Mouse (Mus musculus) MEL (cell line): ENCODE measurements at regions not wholly inside any gene's neighbourhood (a gene's known extent, or its start where the extent isn't known, plus 50 kb on each side); places are given as distances from the start of the nearest gene placed in this dataset.

ENCODE experiments used
- DNase-seq: peaks from one replicate; pipeline ENCODE4 v3.0.0; 2011; ENCODE audit warnings: low read depth, low spot score
- H3K27ac ChIP-seq: 2 replicates; pipeline ENCODE4 v1.5.1; 2012; ENCODE audit warnings: low read depth, mild to moderate bottlenecking, control low read depth, low read length, moderate library complexity; ENCODE audit not compliant: control insufficient read depth
- H3K27me3 ChIP-seq, 2 experiments: fragments of 150-350 bp in 1 of 2; sonication (generic) in 1 of 2; 2 replicates each; pipeline ENCODE4 v1.6.1; 2012; ENCODE audit warnings: low read length in 2 of 2, mild to moderate bottlenecking in 2 of 2, improper control_type of control experiment in 1 of 2, moderate library complexity in 1 of 2; ENCODE audit not compliant: insufficient read depth in 2 of 2, control insufficient read depth in 1 of 2
- H3K36me3 ChIP-seq, 2 experiments: 2 replicates each; pipeline ENCODE4 v1.6.1; 2012 to 2014; ENCODE audit warnings: low read length in 2 of 2, improper control_type of control experiment in 1 of 2, inconsistent platforms in 1 of 2, mild to moderate bottlenecking in 1 of 2; ENCODE audit not compliant: insufficient read depth in 2 of 2, control insufficient read depth in 1 of 2
- H3K4me1 ChIP-seq, 2 experiments: fragments of 150-350 bp in 1 of 2; sonication (generic) in 1 of 2; 2 replicates each; pipeline ENCODE4 v1.6.1; 2012; ENCODE audit warnings: low read length in 2 of 2, improper control_type of control experiment in 1 of 2, mild to moderate bottlenecking in 1 of 2; ENCODE audit not compliant: insufficient read depth in 2 of 2, control insufficient read depth in 1 of 2
- H3K4me3 ChIP-seq, 2 experiments: fragments of 150-350 bp in 1 of 2; sonication (generic) in 1 of 2; 2 replicates each; pipeline ENCODE4 v1.5.1; 2012; ENCODE audit warnings: low read depth in 2 of 2, low read length in 2 of 2, mild to moderate bottlenecking in 2 of 2, moderate library complexity in 2 of 2, control low read depth in 1 of 2, improper control_type of control experiment in 1 of 2; ENCODE audit not compliant: control insufficient read depth in 1 of 2, insufficient read depth in 1 of 2
- H3K79me2 ChIP-seq: 2 replicates; pipeline ENCODE4 v1.6.1; 2012; ENCODE audit warnings: mild to moderate bottlenecking, low read length, moderate library complexity; ENCODE audit not compliant: control insufficient read depth, poor library complexity, insufficient read depth
- H3K9ac ChIP-seq: 2 replicates; pipeline ENCODE4 v1.6.1; 2012; ENCODE audit warnings: low read depth, mild to moderate bottlenecking, control low read depth, low read length, moderate library complexity; ENCODE audit not compliant: control insufficient read depth, poor library complexity, severe bottlenecking
- H3K9me3 ChIP-seq: fragments of 150-350 bp; sonication (generic); replicated peaks from 2 replicates; pipeline ENCODE4 v1.6.1; 2012; ENCODE audit warnings: mild to moderate bottlenecking, low read length, improper control_type of control experiment, moderate library complexity; ENCODE audit not compliant: insufficient read depth
- CHD1 ChIP-seq: IDR thresholded peaks from 2 replicates; pipeline ENCODE4 v1.6.1; 2012; ENCODE audit warnings: low read depth, mild to moderate bottlenecking, inconsistent platforms, low read length, improper control_type of control experiment
- CTCF ChIP-seq, 3 experiments: IDR thresholded peaks in 2 of 3; conservative IDR thresholded peaks in 1 of 3; 2 replicates each; pipeline ENCODE4 v1.5.1; 2011 to 2012; ENCODE audit warnings: low read length in 3 of 3, low read depth in 2 of 3, mild to moderate bottlenecking in 2 of 3, improper control_type of control experiment in 1 of 3, inconsistent platforms in 1 of 3, mixed read lengths in 1 of 3, moderate library complexity in 1 of 3; ENCODE audit not compliant: control insufficient read depth in 1 of 3, insufficient read depth in 1 of 3, poor library complexity in 1 of 3, severe bottlenecking in 1 of 3
- E2F4 ChIP-seq: IDR thresholded peaks from 2 replicates; pipeline ENCODE4 v1.6.1; 2011; ENCODE audit warnings: low read depth, low read length, improper control_type of control experiment, borderline replicate concordance
- EP300 ChIP-seq, 2 experiments: IDR thresholded peaks; 2 replicates each; pipeline ENCODE4 v1.6.1; 2011; ENCODE audit warnings: improper control_type of control experiment in 2 of 2, low read length in 2 of 2, low read depth in 1 of 2, mild to moderate bottlenecking in 1 of 2
- GABPA ChIP-seq: IDR thresholded peaks from 2 replicates; pipeline ENCODE4 v1.6.1; 2012; ENCODE audit warnings: low read depth, mild to moderate bottlenecking, inconsistent platforms, low read length, improper control_type of control experiment, moderate library complexity
- GATA1 ChIP-seq: IDR thresholded peaks from 2 replicates; pipeline ENCODE4 v1.6.1; 2011; ENCODE audit warnings: low read depth, low read length, improper control_type of control experiment
- JUND ChIP-seq: IDR thresholded peaks from 2 replicates; pipeline ENCODE4 v1.6.1; 2011; ENCODE audit warnings: low read depth, mild to moderate bottlenecking, improper control_type of control experiment, low read length
- KAT2A ChIP-seq: conservative IDR thresholded peaks from 2 replicates; pipeline ENCODE4 v1.6.1; 2012; ENCODE audit warnings: low read depth, low read length, improper control_type of control experiment, inconsistent platforms
- MAX ChIP-seq: IDR thresholded peaks from 2 replicates; pipeline ENCODE4 v1.6.1; 2011; ENCODE audit warnings: low read length, improper control_type of control experiment
- MXI1 ChIP-seq: IDR thresholded peaks from 2 replicates; pipeline ENCODE4 v1.6.1; 2011; ENCODE audit warnings: mild to moderate bottlenecking, low read depth, low read length, improper control_type of control experiment
- NELFE ChIP-seq: IDR thresholded peaks from 2 replicates; pipeline ENCODE4 v1.6.1; 2011; ENCODE audit warnings: low read depth, low read length, improper control_type of control experiment
- NRF1 ChIP-seq: IDR thresholded peaks from 2 replicates; pipeline ENCODE4 v1.6.1; 2014; ENCODE audit warnings: low read depth, mild to moderate bottlenecking, inconsistent platforms, low read length, improper control_type of control experiment, moderate library complexity; ENCODE audit not compliant: poor library complexity, insufficient read depth, severe bottlenecking
- POLR2A ChIP-seq, 2 experiments: IDR thresholded peaks; 2 replicates each; pipeline ENCODE4 v1.6.1; 2011 to 2012; ENCODE audit warnings: low read length in 2 of 2, mild to moderate bottlenecking in 2 of 2, control low read depth in 1 of 2, improper control_type of control experiment in 1 of 2, low read depth in 1 of 2, moderate library complexity in 1 of 2; ENCODE audit not compliant: control insufficient read depth in 1 of 2, insufficient read depth in 1 of 2, poor library complexity in 1 of 2
- POLR2AphosphoS5 ChIP-seq: IDR thresholded peaks from 2 replicates; pipeline ENCODE4 v1.6.1; 2012; ENCODE audit warnings: low read depth, borderline replicate concordance, mild to moderate bottlenecking, inconsistent platforms, low read length, moderate library complexity, mixed read lengths
- RAD21 ChIP-seq: IDR thresholded peaks from 2 replicates; pipeline ENCODE4 v1.6.1; 2011; ENCODE audit warnings: mild to moderate bottlenecking, low read depth, low read length, improper control_type of control experiment
- TAL1 ChIP-seq: IDR thresholded peaks from 2 replicates; pipeline ENCODE4 v1.6.1; 2012; ENCODE audit warnings: mild to moderate bottlenecking, inconsistent platforms, low read length, moderate library complexity, mixed read lengths
- TCF12 ChIP-seq: IDR thresholded peaks from 2 replicates; pipeline ENCODE4 v1.6.1; 2014; ENCODE audit warnings: low read depth, mild to moderate bottlenecking, inconsistent platforms, low read length, improper control_type of control experiment, moderate library complexity
- UBTF ChIP-seq: IDR thresholded peaks from 2 replicates; pipeline ENCODE4 v1.6.1; 2012; ENCODE audit warnings: low read depth, mild to moderate bottlenecking, inconsistent platforms, low read length, improper control_type of control experiment, moderate library complexity, borderline replicate concordance; ENCODE audit not compliant: insufficient read depth
- USF1 ChIP-seq: IDR thresholded peaks from 2 replicates; pipeline ENCODE4 v1.6.1; 2014; ENCODE audit warnings: low read depth, mild to moderate bottlenecking, inconsistent platforms, low read length, improper control_type of control experiment, moderate library complexity
- ZKSCAN1 ChIP-seq: IDR thresholded peaks from 2 replicates; pipeline ENCODE4 v1.6.1; 2012; ENCODE audit warnings: low read depth, mild to moderate bottlenecking, inconsistent platforms, low read length, improper control_type of control experiment, moderate library complexity
- ZMIZ1 ChIP-seq: IDR thresholded peaks from 2 replicates; pipeline ENCODE4 v1.6.1; 2012; ENCODE audit warnings: low read depth, mild to moderate bottlenecking, inconsistent platforms, low read length, improper control_type of control experiment, moderate library complexity

DNA sequence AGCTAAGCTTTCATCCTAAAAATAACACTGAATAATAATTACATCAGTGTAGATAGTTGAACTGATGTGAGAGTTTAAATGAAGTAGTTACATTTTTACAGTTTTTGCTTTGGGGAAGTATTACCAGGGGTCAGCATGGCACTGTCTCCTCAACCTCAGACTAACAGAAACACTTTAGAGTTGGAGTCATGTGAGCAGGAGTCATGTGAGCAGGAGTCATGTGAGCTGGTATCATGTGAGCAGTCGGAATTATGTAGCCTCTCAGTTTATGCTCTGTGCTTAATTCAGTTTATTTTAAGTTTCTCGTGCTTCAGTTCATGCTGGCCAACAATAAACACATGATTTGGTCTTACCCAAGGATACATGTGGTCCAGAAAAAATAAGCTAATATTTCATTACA is 620.5 kb downstream of the Bckdhb start:
- H3K27ac ChIP-seq: no peak overlapping the region
- no peaks in the 10 kb centered on the region for H3K4me1 ChIP-seq
- no peak overlapping the region for H3K4me3 ChIP-seq
- no peak for DNase-seq
- no peaks in the 10 kb centered on the region for H3K27me3 ChIP-seq
- no peak overlapping the region for H3K9ac ChIP-seq
- H3K79me2 ChIP-seq: no peaks in the 10 kb centered on the region
- H3K36me3 ChIP-seq: no peaks in the 10 kb centered on the region
- TF ChIP-seq NRF1: no peak
- TF ChIP-seq POLR2A (IDR thresholded peaks at IDR 0.05; ENCODE audit: control insufficient read depth in 1 of 2, insufficient read depth in 1 of 2, low read depth in 1 of 2, low read length in 2 of 2, poor library complexity in 1 of 2): no peak
- no peak for TF ChIP-seq E2F4
- TF ChIP-seq JUND: no peak
- no peak for TF ChIP-seq EP300 (IDR thresholded peaks at IDR 0.05; ENCODE audit: low read depth in 1 of 2, low read length in 2 of 2)
- no peak for TF ChIP-seq POLR2AphosphoS5
- TF ChIP-seq ZKSCAN1: no peak
- no peak for TF ChIP-seq CTCF (IDR thresholded peaks at IDR 0.05 in 2 of 3, conservative IDR thresholded peaks at IDR 0.05 in 1 of 3; ENCODE audit: control insufficient read depth in 1 of 3, insufficient read depth in 1 of 3, low read depth in 2 of 3, low read length in 3 of 3, poor library complexity in 1 of 3, severe bottlenecking in 1 of 3)
- TF ChIP-seq UBTF: no peak
- TF ChIP-seq MXI1: no peak
- no peak for TF ChIP-seq MAX
- TF ChIP-seq RAD21: no peak
- TF ChIP-seq NELFE: no peak
- TF ChIP-seq TCF12: no peak
- TF ChIP-seq KAT2A: no peak
- TF ChIP-seq ZMIZ1: no peak
- TF ChIP-seq GATA1: no peak
- no peaks in the 10 kb centered on the region for H3K9me3 ChIP-seq

DNA sequence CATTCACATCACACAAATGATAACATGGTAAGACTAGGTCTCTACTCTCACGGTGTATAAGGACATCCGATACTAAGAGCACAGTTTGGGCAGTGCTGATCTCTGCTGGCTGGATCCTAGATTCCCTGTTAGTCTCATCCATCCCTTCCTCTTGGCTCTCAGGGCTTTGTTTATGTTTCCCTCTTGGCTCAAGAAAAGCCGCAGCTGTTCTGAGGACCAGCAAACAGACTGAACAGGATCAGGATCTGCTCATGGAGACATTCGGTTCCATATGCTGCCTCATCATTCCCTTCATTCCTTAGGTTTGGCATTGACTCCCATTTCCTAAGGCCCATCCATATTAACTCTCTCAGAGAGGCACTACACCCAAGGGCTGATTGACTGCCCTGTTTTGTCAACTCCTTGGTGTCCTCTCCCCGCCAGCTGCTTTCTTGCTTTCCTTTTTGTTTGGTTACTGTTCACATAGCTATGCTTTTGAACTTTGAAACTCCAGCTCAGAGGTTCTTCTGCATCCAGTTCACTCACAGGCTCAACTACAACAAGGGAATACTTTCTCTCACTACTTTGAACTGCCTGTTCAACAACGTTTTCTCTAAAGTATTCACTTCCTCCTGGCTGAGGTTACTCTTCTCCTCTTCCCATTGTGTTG is 623.2 kb downstream of the Bckdhb start:
- H3K36me3 ChIP-seq: no peaks in the 10 kb centered on the region
- no peak for DNase-seq
- TF ChIP-seq CHD1: no peak
- TF ChIP-seq USF1: no peak
- TF ChIP-seq TAL1: no peak
- no peak for TF ChIP-seq E2F4
- TF ChIP-seq GABPA: no peak
- no peak for TF ChIP-seq ZKSCAN1
- H3K9me3 ChIP-seq: no peaks in the 10 kb centered on the region
- H3K4me3 ChIP-seq: no peak overlapping the region
- H3K27ac ChIP-seq: no peak overlapping the region
- no peaks in the 10 kb centered on the region for H3K79me2 ChIP-seq
- no peaks in the 10 kb centered on the region for H3K4me1 ChIP-seq
- H3K27me3 ChIP-seq: no peaks in the 10 kb centered on the region
- no peak overlapping the region for H3K9ac ChIP-seq
